Mouse (Mus musculus) ES-Bruce4 (cell line): ENCODE measurements around the gene Gsk3b. TPM values are rescaled to one million over a fixed set of nuclear protein-coding genes. Genes with fewer than 3 reads are reported as not detected.

ENCODE experiments used
- H3K27ac ChIP-seq: 2 replicates; pipeline ENCODE4 v1.5.1; 2012; ENCODE audit warnings: low read length, inconsistent platforms; ENCODE audit not compliant: insufficient read depth
- H3K27me3 ChIP-seq: 2 replicates; pipeline ENCODE4 v1.6.1; 2012; ENCODE audit warnings: mild to moderate bottlenecking, low read length, inconsistent platforms; ENCODE audit not compliant: control insufficient read depth, poor library complexity, insufficient read depth, severe bottlenecking
- H3K36me3 ChIP-seq: 2 replicates; pipeline ENCODE4 v1.6.1; 2012; ENCODE audit warnings: inconsistent platforms, mild to moderate bottlenecking, low read length, moderate library complexity; ENCODE audit not compliant: control insufficient read depth, poor library complexity, insufficient read depth, severe bottlenecking
- H3K4me1 ChIP-seq: one replicate; pipeline ENCODE4 v1.8.1; 2011; ENCODE audit warnings: low read length; ENCODE audit not compliant: control insufficient read depth, insufficient read depth
- H3K4me3 ChIP-seq: 2 replicates; pipeline ENCODE4 v1.5.1; 2011; ENCODE audit warnings: low read depth, mild to moderate bottlenecking, low read length
- H3K9ac ChIP-seq: 2 replicates; pipeline ENCODE4 v1.6.1; 2012; ENCODE audit warnings: low read depth, mild to moderate bottlenecking, inconsistent platforms; ENCODE audit not compliant: poor library complexity, severe bottlenecking
- H3K9me3 ChIP-seq: replicated peaks from 2 replicates; pipeline ENCODE4 v1.6.1; 2012; ENCODE audit warnings: mild to moderate bottlenecking, low read length, inconsistent platforms; ENCODE audit not compliant: control insufficient read depth, poor library complexity, insufficient read depth, severe bottlenecking
- CTCF ChIP-seq: IDR thresholded peaks from one replicate; pipeline ENCODE4 v1.8.1; 2011; ENCODE audit warnings: low read depth, low read length
- EP300 ChIP-seq: IDR thresholded peaks from 2 replicates; pipeline ENCODE4 v1.6.1; 2011; ENCODE audit warnings: low read depth, low read length; ENCODE audit not compliant: insufficient read depth
- POLR2A ChIP-seq: IDR thresholded peaks from one replicate; pipeline ENCODE4 v1.8.1; 2011; ENCODE audit warnings: low read length; ENCODE audit not compliant: insufficient read depth
- polyA plus RNA-seq: library from polyadenylated mRNA; stranded (reverse); fragments of >200 nt; gene quantifications from 2 replicates; pipeline ENCODE4 v1.2.4, GENCODE M21; 2011; ENCODE audit warnings: low read depth; ENCODE audit not compliant: missing spikeins, insufficient read depth, insufficient read length

The Gsk3b gene
- polyA plus RNA-seq, 1 experiment, result 51.6 TPM

DNA sequence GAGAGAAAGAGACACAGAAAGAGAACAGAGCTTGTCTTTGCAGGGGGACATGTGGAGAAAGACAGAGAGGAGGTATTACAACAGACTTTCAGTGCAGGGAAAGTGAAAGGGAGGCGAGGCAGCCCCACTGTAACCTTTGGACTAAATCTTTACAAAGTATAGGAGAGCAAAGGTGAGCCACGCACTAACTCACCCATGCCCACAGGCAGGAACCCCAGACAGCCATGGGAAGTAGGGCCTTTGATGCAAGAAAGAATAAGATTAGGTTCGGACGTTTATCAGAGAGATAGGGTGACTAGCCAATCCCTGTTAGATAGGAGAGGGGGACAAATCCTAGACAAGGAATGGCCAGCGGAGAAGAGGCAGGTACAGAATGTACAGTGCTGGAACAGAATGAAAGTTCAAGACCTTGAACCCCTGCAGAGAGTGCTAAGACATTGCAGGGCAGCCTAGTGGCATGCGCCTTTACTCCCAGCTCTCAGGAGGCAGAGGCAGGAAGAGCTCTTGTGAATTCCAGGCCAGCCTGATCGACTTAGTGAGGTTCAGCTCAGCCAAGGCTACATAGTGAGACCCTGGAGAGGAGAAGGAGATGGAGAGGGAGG, 193.9 kb downstream of the Gsk3b start:
- Histone ChIP-seq H3K4me3 (no peak overlapping the region), H3K9me3 (no peaks in the 10 kb centered on the region), H3K36me3 (no peaks in the 10 kb centered on the region), H3K27me3 (no peaks in the 10 kb centered on the region), H3K27ac (no peak overlapping the region), H3K9ac (no peak overlapping the region), H3K4me1 (no peaks in the 10 kb centered on the region)
- TF ChIP-seq POLR2A, result no peak
- TF ChIP-seq EP300, result no peak
- TF ChIP-seq CTCF, result no peak

DNA sequence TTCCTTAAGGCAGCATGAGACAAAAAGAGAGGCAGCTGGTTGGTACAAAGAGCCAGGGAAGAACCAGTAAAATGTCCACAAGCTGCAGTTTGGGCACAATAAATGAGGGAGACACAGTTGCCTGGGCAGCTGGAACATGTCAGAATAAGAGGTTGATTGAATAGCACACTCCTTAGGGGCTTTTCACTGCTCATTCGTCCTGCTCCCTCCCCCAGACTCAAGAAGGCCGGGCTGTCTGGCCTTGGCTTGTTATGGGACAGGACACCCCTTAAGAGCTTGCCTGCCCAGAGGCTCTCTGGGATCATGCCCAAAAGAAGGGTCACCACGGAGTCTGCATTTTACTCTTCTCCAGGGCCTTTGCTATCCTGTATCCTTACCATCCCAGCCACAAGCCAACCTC, 194.5 kb downstream of the Gsk3b start:
- Histone ChIP-seq H3K9ac (no peak overlapping the region), H3K4me3 (no peak overlapping the region), H3K27ac (no peak overlapping the region), H3K9me3 (no peaks in the 10 kb centered on the region), H3K36me3 (no peaks in the 10 kb centered on the region), H3K4me1 (no peaks in the 10 kb centered on the region), H3K27me3 (no peaks in the 10 kb centered on the region)
- TF ChIP-seq POLR2A, result no peak
- no peak for TF ChIP-seq EP300
- TF ChIP-seq CTCF, result no peak

DNA sequence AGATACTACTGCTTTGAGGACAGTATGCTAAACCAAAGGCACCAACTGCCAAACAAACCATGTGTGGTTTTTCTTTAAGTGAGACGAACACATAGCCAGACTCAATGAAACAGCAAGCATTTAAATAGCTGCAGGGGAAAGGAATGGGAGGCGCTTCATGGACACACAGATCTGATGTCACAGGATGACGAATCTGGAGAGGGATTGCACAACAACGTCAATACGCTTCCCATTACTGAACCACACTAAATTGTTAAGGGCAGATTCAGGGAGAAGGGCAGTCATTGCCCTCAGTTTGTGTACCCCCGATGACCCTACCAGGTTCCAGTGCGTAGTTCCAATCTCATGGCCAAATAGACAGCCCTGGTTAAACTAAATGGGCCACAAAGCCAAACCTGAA, 197.0 kb downstream of the Gsk3b start:
- Histone ChIP-seq H3K36me3 (no peaks in the 10 kb centered on the region), H3K4me1 (no peaks in the 10 kb centered on the region), H3K9me3 (no peaks in the 10 kb centered on the region), H3K27me3 (no peaks in the 10 kb centered on the region), H3K4me3 (no peak overlapping the region), H3K27ac (no peak overlapping the region), H3K9ac (no peak overlapping the region)
- no peak for TF ChIP-seq CTCF

DNA sequence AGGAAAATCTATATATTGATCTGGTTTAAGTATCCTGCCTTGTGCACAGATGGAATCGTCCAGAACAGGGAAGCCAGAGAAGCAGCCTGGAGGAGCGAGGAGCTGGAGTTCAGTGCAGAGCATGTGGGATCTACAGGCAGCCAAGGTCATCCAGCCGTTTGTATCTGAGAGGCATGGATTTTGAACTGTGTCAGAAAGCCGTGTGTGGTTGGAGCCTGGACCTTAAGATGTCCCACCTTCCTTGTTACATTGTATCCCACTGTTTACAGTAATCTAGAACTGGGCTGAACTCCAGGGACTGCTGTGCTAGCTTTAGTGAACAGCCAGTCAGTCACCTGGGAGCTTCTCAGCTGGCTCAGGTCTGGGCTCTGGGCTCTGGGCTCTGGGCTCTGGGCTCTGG, 197.7 kb downstream of the Gsk3b start:
- H3K4me1 ChIP-seq, result no peaks in the 10 kb centered on the region
- no peak overlapping the region for H3K27ac ChIP-seq
- H3K9ac ChIP-seq, result no peak overlapping the region
- no peaks in the 10 kb centered on the region for H3K27me3 ChIP-seq
- no peaks in the 10 kb centered on the region for H3K36me3 ChIP-seq
- no peaks in the 10 kb centered on the region for H3K9me3 ChIP-seq
- no peak for TF ChIP-seq POLR2A
- no peak for TF ChIP-seq EP300
- TF ChIP-seq CTCF, result no peak
- H3K4me3 ChIP-seq, result no peak overlapping the region

DNA sequence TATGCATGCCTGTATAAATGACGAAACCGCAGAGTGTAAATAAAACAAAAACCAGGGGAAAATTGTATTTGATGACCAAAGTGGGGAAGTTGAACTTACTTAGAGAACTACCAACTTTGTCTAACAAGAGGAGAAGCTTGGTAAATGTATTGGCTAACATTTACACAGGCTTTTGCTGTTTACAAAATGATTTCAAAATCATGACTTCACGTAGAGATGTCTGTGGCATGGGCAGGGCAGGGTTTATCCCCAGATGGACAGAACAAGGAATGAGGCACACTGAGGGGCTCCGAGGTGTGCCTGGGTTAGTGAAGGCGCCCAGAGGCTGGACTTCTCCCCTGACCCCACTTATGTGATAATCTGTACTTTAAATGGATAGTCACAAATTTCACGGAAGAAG, 198.6 kb downstream of the Gsk3b start:
- H3K36me3 ChIP-seq, result no peaks in the 10 kb centered on the region

DNA sequence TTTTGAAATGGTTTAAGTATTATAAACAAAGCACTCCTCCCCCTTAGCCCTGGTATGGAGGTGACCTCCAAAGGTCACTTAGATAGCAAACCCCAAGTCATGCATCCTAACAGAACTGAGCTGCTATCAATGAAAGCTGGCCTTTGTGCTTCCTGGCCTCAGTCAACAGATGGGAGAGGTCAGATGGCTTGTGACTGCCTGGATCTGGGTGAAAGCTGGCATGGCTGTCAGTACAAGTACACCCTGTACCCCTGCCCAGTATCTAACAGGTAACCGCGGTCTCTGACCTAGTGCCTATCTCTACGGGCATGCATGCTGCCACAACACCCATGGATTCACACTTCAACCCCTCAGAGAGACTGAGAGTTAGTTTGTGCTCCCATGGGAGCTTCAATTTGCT, 199.0 kb downstream of the Gsk3b start:
- no peaks in the 10 kb centered on the region for H3K9me3 ChIP-seq
- no peak overlapping the region for H3K27ac ChIP-seq
- no peak overlapping the region for H3K9ac ChIP-seq
- no peaks in the 10 kb centered on the region for H3K27me3 ChIP-seq
- TF ChIP-seq EP300 (no peak), POLR2A (no peak), CTCF (no peak)
- H3K4me3 ChIP-seq, result no peak overlapping the region
- H3K4me1 ChIP-seq, result no peaks in the 10 kb centered on the region
- H3K36me3 ChIP-seq, result no peaks in the 10 kb centered on the region

More for the DNA sequence above, 198.6 kb downstream of the Gsk3b start:
- TF ChIP-seq CTCF, result no peak
- TF ChIP-seq POLR2A, result no peak
- TF ChIP-seq EP300, result no peak
- Histone ChIP-seq H3K4me1 (no peaks in the 10 kb centered on the region), H3K4me3 (no peak overlapping the region), H3K9me3 (no peaks in the 10 kb centered on the region), H3K27ac (no peak overlapping the region), H3K27me3 (no peaks in the 10 kb centered on the region), H3K9ac (no peak overlapping the region)
